ENCODE assay signal across 17 mouse cellular contexts in the genomic region with DNA sequence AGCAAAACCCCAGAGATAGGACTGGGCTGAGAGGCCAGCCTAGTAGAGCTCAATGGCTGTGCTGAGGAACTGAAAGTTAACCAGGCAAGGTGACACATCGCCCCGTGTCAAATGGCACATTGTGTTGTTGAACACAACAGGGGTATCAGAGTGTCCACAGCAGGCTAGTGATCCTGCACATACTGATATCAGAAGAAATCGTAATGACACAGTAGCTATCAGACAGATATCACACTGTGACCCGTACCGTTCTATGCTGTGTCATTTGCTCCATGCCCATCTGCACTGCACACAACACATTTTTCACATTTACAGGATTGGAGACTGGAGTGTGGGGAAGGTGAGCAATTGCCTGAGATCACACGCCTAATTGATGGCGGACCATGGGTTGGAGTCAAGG.
"Had no signal": no experiment of that assay in that cellular context is flagged by ENCODE, and none has a peak within 500 bp of the region (broad histone marks: within the 10 kb centered on the region; RNA-seq: fewer than 3 reads in every experiment).

No protein-coding gene starts in this region.

- H3K27ac ChIP-seq: midbrain, embryonic 13.5 days; midbrain, embryonic 15.5 days; neural tube, embryonic 12.5 days had no signal

- H3K4me3 ChIP-seq: megakaryocyte, embryonic 14.5 days; midbrain, embryonic 13.5 days; midbrain, embryonic 15.5 days; neural tube, embryonic 12.5 days had no signal

- DNase-seq: lung, adult 18-20 months; lung, embryonic 14.5 days; lung, postnatal 10 days; lung, postnatal 4 days; retina, postnatal 1 day; right cerebral cortex, adult 18-20 months; right cerebral cortex, postnatal 25 days; right cerebral cortex, postnatal 4 days; spleen, adult 18-20 months; thymus, adult 18-20 months; thymus, postnatal 14 days; thymus, postnatal 36 days had no signal

- H3K27me3 ChIP-seq: midbrain, embryonic 15.5 days had no signal

- ATAC-seq: midbrain, embryonic 13.5 days; midbrain, embryonic 15.5 days had no signal

- H3K9ac ChIP-seq: lung, embryonic 14.5 days; midbrain, embryonic 13.5 days; midbrain, embryonic 15.5 days; neural tube, embryonic 12.5 days had no signal

- H3K4me2 ChIP-seq: lung, embryonic 14.5 days; midbrain, embryonic 11.5 days; midbrain, embryonic 13.5 days; midbrain, embryonic 15.5 days; neural tube, embryonic 12.5 days had no signal

- H3K36me3 ChIP-seq: midbrain, embryonic 13.5 days; midbrain, embryonic 15.5 days; neural tube, embryonic 12.5 days had no signal

- H3K9me3 ChIP-seq: midbrain, embryonic 13.5 days; midbrain, embryonic 15.5 days; neural tube, embryonic 12.5 days had no signal
